Mouse (Mus musculus) midbrain, embryonic 10.5 days (tissue): Measurements from ENCODE around the gene Neu1. TPM values are rescaled to one million over a fixed set of nuclear protein-coding genes. Genes with fewer than 3 reads are reported as not detected.
A peak's percentile ranks its signal among the peaks of the same experiment; 100 is the strongest.
"Not testable (repeated sequence)": the region's sequence is repeated elsewhere in the genome, so short reads cannot be mapped to it uniquely, and the experiment has no call there.

Experiments used
- DNase-seq: peaks from one replicate; pipeline ENCODE4 v3.0.0-alpha.2; 2017; ENCODE audit warnings: low spot score
- H3K27ac ChIP-seq: fragments of 300-500 bp; sonication (generic); replicated peaks from 2 replicates; pipeline ENCODE4 v1.5.1; 2016; ENCODE audit warnings: mild to moderate bottlenecking
- H3K27me3 ChIP-seq: fragments of 300-500 bp; sonication (generic); 2 replicates; pipeline ENCODE4 v1.6.1; 2016; ENCODE audit warnings: low read depth, mild to moderate bottlenecking; ENCODE audit not compliant: poor library complexity, severe bottlenecking
- H3K36me3 ChIP-seq: fragments of 300-500 bp; sonication (generic); 2 replicates; pipeline ENCODE4 v1.6.1; 2016; ENCODE audit warnings: mild to moderate bottlenecking, moderate library complexity
- H3K4me1 ChIP-seq: fragments of 300-500 bp; sonication (generic); 2 replicates; pipeline ENCODE4 v1.6.1; 2016
- H3K4me3 ChIP-seq: fragments of 300-500 bp; sonication (generic); 2 replicates; pipeline ENCODE4 v1.5.1; 2016; ENCODE audit warnings: mild to moderate bottlenecking, moderate library complexity
- H3K9me3 ChIP-seq: fragments of 300-500 bp; sonication (generic); replicated peaks from 2 replicates; pipeline ENCODE4 v1.6.1; 2016; ENCODE audit warnings: mild to moderate bottlenecking
- WGBS: fragments of 180-500 bp; shearing (Covaris S2); methylation state at CpG from one replicate; pipeline ENCODE4 v1.1.7; 2016; 5-methylcytosine and 5-hydroxymethylcytosine counted together
- polyA plus RNA-seq: library from polyadenylated mRNA; unstranded; fragments of >200 nt; fragmentation: Nextera tagmentation; extraction: Ambion mirVana; gene quantifications from 2 replicates; pipeline ENCODE4 v1.2.1, GENCODE M21; 2016

Gene Neu1
- polyA plus RNA-seq, 1 experiment from 2014 or later = 16.1 TPM

DNA sequence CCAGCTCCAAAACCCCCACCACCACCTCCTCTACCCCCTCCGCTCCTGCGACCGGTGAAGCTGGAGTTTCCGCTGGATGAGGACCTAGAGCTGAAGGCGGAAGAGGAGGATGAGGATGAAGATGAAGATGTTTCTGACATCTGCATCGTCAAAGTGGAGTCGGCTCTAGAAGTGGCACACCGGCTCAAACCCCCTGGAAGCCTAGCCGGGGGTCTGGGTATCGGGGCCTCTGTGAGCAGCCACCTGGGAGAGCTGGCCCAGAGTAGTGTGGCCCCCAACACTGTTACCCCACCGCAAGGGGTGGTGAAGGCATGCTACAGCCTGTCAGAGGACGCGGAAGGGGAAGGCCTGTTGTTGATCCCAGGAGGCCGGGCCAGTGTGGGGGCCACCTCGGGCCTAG lies 35.3 kb upstream of the Neu1 start:
- H3K27me3 ChIP-seq = no peaks in the 10 kb centered on the region
- DNase-seq = no peak
- H3K27ac ChIP-seq = peak overlapping the region; percentile 98
- H3K9me3 ChIP-seq = peaks cover 7% of the 10 kb centered on the region; the same call in 1 of the 2 replicates
- H3K36me3 ChIP-seq = peaks cover 20% of the 10 kb centered on the region
- H3K4me1 ChIP-seq = peaks cover 66% of the 10 kb centered on the region
- 94% methylated on average over 15 of the region's 15 CpGs for WGBS
- peak overlapping the region; percentile 100 for H3K4me3 ChIP-seq

DNA sequence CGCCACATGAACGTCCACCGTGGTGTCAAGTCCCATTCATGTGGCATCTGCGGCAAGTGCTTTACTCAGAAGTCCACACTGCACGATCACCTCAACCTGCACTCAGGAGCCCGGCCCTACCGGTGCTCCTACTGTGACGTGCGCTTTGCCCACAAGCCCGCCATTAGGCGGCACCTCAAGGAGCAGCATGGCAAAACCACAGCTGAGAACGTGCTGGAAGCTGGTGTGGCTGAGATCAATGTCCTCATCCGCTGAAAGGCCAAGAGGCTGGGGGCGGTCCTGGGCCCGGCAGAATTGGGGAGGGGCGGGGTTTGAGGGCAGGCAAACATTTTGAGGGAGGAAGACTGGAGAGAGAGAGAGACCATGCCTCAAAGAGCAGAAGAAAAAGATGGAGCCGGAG lies 34.7 kb upstream of the Neu1 start:
- H3K4me3 ChIP-seq = peak overlapping the region; percentile 100
- no peaks in the 10 kb centered on the region for H3K27me3 ChIP-seq
- 87% methylated on average over 17 of the region's 17 CpGs for WGBS
- no peak for DNase-seq
- H3K27ac ChIP-seq = peak overlapping the region; percentile 98
- H3K4me1 ChIP-seq = peaks cover 67% of the 10 kb centered on the region
- H3K9me3 ChIP-seq = peaks cover 7% of the 10 kb centered on the region; the same call in 1 of the 2 replicates
- H3K36me3 ChIP-seq = peaks cover 27% of the 10 kb centered on the region

DNA sequence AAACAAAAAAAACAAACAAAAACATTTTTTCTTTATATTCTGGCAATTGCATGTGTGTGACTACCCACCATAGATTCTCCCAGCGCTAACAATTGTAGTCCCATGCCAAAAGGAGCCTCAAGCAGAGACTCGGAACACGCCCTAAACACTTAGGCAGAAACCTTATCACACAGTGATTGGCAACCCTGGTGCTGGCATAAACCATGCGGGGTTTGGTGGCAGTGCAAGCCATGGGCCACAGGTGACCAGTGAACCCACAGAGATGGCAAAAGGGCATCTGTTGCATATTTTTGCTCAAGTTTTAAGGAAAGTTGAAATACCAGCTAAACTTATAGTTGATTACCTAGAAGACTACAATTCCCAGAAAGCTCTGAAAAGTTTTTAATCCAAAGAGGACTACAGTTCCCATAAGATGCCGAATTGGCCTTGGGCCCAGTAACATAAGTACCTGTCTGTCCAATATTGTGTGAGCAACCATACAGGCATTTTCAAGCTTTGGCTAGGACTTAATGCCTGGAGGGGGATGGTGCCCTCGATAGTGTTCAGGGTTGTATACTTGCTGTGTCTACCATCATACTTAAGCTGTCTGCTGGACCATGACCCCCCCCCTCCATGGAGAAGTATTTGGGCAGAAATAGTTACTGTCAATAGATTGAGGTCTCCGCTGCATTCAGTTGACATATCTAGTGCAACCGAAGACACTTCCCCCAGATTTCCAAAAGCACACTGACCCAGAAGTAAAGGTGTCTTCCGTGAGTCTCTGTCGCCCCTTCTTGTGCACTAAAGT lies 33.5 kb upstream of the Neu1 start:
- no peak for DNase-seq
- peaks cover 37% of the 10 kb centered on the region for H3K36me3 ChIP-seq
- H3K4me3 ChIP-seq = peak overlapping the region; percentile 100
- H3K27me3 ChIP-seq = no peaks in the 10 kb centered on the region
- peaks cover 67% of the 10 kb centered on the region for H3K4me1 ChIP-seq
- peak overlapping the region; percentile 99 for H3K27ac ChIP-seq
- peaks cover 7% of the 10 kb centered on the region; the same call in 1 of the 2 replicates for H3K9me3 ChIP-seq
- WGBS = 27% methylated on average over 10 of the region's 10 CpGs

DNA sequence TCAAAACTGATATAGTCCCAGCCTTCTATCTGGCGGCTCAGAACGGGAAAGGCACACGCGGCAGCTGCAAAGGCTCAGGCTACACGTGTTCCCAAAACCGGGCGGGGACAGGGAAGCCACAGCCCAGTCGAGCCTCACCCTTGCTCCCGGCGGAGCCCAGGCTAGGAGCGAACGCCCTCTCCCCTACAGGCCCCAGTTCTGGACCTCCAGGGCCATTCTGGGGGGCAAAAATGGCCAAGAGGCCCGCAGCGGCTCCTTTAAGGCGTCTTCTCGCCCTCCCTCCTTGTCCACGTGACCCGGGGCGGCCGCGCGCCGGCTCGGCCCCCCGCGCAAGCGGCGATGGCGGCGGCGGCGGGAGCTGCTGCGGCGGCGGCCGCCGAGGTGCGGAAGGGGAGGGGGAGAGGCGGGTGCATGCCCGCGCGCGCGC lies 32.9 kb upstream of the Neu1 start, which contains the start of the genes C2 and Ehmt2:
Gene C2 (minus strand): TSS at position 106 of the 427 bp plus-strand sequence.
Gene Ehmt2 (plus strand): TSS at position 310 of the 427 bp plus-strand sequence.
- peak; percentile 88 for DNase-seq
- H3K4me3 ChIP-seq = peak within 1 kb of the TSS; percentile 100
- peaks cover 64% of the 10 kb centered on the region for H3K4me1 ChIP-seq
- H3K27ac ChIP-seq = peak within 1 kb of the TSS; percentile 99
- H3K27me3 ChIP-seq = no peaks in the 10 kb centered on the region
- H3K9me3 ChIP-seq = peaks cover 7% of the 10 kb centered on the region; the same call in 1 of the 2 replicates
- 0% methylated on average over 15 of the region's 44 CpGs for WGBS
- peaks cover 43% of the 10 kb centered on the region for H3K36me3 ChIP-seq

DNA sequence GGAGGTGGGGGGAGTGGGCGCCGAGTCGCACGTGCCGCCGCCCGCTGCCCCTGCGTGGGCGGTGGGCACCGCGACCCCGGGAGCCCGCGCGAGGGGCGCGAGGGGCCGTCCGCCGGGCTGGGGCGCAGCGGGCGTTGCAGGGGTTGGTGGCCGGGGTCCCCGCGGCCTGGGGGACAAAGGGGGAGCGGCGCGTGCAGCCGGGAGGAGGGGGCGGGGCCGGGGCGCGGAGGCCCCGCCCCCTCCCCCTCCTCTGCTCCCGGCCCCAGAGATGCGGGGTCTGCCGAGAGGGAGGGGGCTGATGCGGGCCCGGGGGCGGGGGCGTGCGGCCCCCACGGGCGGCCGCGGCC lies 32.4 kb upstream of the Neu1 start:
- no peaks in the 10 kb centered on the region for H3K27me3 ChIP-seq
- peak overlapping the region; percentile 99 for H3K27ac ChIP-seq
- H3K36me3 ChIP-seq = peaks cover 49% of the 10 kb centered on the region
- WGBS = 0% methylated on average over 24 of the region's 47 CpGs
- peak overlapping the region; percentile 100 for H3K4me3 ChIP-seq
- DNase-seq = no peak
- peaks cover 7% of the 10 kb centered on the region; the same call in 1 of the 2 replicates for H3K9me3 ChIP-seq
- peaks cover 59% of the 10 kb centered on the region for H3K4me1 ChIP-seq

DNA sequence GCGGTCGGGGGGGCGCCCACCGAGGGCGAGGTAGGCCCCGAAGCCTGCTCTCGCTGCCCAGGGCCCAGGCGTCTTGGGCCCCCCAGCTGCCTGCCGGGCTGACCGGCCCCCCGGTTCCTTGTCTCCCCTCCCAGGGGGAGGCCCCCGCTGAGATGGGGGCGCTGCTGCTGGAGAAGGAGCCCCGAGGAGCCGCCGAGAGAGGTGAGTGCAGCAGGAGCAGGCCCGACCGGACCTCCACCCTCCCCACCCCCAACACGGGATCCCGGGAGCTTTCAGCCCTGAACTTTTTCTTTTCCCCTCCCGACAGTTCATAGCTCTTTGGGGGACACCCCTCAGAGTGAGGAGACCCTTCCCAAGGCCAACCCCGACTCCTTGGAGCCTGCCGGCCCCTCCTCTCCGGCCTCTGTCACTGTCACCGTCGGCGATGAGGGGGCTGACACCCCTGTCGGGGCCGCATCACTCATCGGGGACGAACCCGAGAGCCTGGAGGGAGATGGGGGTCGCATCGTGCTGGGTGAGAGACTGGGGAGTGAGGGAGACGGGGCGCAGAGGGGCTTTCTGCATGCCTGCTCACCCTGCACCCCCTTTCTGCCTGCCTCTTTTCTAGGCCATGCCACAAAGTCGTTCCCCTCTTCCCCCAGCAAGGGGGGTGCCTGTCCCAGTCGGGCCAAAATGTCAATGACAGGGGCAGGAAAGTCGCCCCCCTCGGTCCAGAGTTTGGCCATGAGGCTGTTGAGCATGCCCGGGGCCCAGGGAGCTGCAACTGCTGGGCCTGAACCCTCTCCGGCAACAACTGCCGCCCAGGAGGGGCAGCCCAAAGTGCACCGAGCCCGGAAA lies 31.8 kb upstream of the Neu1 start:
- Histone ChIP-seq H3K27ac (peak overlapping the region; percentile 99), H3K4me3 (peak overlapping the region; percentile 100), H3K36me3 (peaks cover 54% of the 10 kb centered on the region), H3K27me3 (no peaks in the 10 kb centered on the region), H3K9me3 (peaks cover 7% of the 10 kb centered on the region; the same call in 1 of the 2 replicates), H3K4me1 (peaks cover 53% of the 10 kb centered on the region)
- peak; percentile 69 for DNase-seq
- WGBS = under 1% methylated on average over 45 of the region's 45 CpGs

DNA sequence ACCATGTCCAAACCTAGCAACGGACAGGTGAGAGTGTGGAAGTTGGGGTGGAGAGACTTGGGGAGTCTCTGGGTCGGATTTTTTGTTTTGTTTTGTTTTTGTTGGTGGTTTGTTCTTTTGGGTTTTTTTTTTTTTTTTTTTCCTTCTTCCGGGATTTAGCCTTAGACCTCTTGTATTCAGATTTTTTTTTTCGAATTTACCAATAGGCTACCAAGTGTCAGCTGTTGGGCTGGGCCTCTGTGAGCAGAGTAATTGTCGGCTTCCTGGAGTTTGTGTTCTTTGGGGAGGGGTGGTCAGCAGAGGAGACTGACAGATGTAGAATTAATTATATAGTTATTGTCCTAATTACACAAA lies 31.2 kb upstream of the Neu1 start:
- Histone ChIP-seq H3K4me1 (peaks cover 49% of the 10 kb centered on the region), H3K27ac (peak overlapping the region; percentile 99), H3K4me3 (peak overlapping the region; percentile 100), H3K36me3 (peaks cover 60% of the 10 kb centered on the region), H3K9me3 (peaks cover 7% of the 10 kb centered on the region; the same call in 1 of the 2 replicates), H3K27me3 (no peaks in the 10 kb centered on the region)
- DNase-seq = no peak
- WGBS = 6% methylated on average over 5 of the region's 5 CpGs

DNA sequence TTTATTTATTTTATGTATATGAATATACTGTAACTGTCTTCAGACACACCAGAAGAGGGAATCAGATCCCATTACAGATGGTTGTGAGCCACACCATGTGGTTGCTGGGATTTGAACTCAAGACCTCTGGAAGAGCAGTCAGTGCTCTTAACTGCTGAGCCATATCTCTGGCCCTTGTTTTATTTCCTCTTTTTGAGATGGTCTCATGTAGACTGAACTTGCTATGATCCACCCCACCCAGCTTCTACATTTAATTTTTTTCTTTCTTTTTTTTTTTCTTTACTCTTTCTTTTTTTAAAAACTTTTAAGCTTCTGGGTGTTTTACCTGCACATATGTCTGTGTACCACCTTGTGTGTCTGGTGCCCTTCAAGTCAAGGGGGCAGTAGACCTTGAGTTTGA lies 30.2 kb upstream of the Neu1 start:
- H3K27me3 ChIP-seq, H3K9me3 ChIP-seq, H3K27ac ChIP-seq, DNase-seq: not testable (repeated sequence)
- peaks cover 39% of the 10 kb centered on the region for H3K4me1 ChIP-seq
- peaks cover 65% of the 10 kb centered on the region for H3K36me3 ChIP-seq
- H3K4me3 ChIP-seq = peak overlapping the region; percentile 16

DNA sequence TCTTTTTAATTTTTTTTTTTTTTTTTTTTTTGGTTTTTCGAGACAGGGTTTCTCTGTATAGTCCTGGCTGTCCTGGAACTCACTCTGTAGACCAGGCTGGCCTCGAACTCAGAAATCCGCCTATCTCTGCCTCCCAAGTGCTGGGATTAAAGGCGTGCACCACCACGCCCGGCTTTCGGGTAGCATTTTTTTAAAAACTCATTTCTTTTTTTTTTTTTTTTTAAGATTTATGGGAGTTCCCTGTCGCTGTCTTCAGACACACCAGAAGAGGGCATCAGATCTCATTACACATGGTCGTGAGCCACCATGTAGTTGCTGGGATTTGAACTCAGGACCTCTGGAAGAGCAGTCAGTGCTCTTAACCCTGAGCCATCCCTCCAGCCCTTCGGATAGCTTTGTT lies 29.1 kb upstream of the Neu1 start:
- H3K9me3 ChIP-seq, H3K4me3 ChIP-seq, DNase-seq, H3K27ac ChIP-seq, H3K27me3 ChIP-seq: not testable (repeated sequence)
- Histone ChIP-seq H3K4me1 (peaks cover 28% of the 10 kb centered on the region), H3K36me3 (peaks cover 65% of the 10 kb centered on the region)
- 92% methylated on average over 9 of the region's 10 CpGs for WGBS

DNA sequence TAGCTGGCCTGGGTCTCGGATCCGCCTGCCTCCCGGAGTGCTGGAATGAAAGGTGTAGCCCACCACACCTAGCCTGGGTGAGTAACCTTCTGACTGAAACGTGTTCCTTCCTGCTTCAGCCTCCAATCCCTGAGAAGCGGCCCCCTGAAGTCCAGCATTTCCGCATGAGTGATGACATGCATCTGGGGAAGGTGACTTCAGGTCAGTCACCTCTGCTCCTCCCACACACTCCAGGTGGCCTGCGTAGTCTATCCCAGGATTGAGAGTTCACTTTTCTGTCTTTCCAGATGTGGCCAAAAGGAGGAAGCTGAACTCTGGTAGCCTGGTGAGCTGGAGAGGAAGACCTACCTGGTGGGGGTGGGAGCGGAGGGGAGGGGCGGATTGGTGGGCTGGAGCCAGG lies 28.2 kb upstream of the Neu1 start:
- WGBS = 92% methylated on average over 9 of the region's 9 CpGs
- H3K9me3 ChIP-seq = no peaks in the 10 kb centered on the region
- H3K4me1 ChIP-seq = peaks cover 18% of the 10 kb centered on the region
- no peak for DNase-seq
- no peak overlapping the region for H3K27ac ChIP-seq
- no peaks in the 10 kb centered on the region for H3K27me3 ChIP-seq
- peaks cover 74% of the 10 kb centered on the region for H3K36me3 ChIP-seq
- no peak overlapping the region for H3K4me3 ChIP-seq

DNA sequence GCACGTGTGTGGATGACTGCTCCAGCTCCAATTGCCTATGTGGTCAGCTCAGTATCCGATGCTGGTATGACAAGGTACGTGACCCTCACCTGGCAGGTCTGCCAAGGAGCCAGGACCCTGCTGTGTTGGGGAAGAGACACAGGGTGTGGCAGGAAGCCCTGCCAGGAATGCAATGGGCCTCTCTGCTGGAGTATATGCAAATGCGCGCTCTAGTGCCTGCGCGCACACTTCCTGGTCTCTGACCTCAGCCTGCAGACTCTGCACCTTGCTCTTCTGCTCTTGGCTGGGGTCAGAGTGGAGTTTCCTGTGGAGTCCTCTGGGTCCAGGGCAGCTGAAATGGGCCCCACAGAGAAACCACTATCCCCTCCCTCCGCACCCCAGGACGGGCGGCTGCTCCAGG lies 20.1 kb upstream of the Neu1 start:
- no peak for DNase-seq
- Histone ChIP-seq H3K9me3 (no peaks in the 10 kb centered on the region), H3K4me3 (no peak overlapping the region), H3K27ac (no peak overlapping the region), H3K36me3 (peaks cover 84% of the 10 kb centered on the region), H3K27me3 (no peaks in the 10 kb centered on the region), H3K4me1 (peaks cover 17% of the 10 kb centered on the region)
- 93% methylated on average over 10 of the region's 10 CpGs for WGBS

DNA sequence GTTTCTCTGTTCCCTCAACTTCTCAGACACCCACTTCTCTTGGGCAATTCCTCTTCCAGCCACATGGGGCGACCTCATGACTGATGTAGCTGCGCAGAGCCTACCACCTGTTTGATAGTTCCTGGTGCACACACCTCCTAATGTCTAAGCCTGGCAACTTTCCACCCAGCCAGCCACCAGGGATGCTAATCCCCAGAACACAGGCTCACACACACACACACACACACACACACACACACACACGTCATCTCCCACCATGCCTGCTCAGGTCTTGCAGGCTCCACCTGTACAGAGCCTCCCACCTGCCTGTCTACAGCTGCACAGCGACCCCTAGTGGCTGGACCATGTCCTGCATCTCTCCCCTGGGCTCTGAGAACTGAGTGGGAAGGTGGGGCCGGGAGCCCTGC lies 19.1 kb upstream of the Neu1 start:
- WGBS = 49% methylated on average over 5 of the region's 5 CpGs
- Histone ChIP-seq H3K27ac (no peak overlapping the region), H3K36me3 (peaks cover 75% of the 10 kb centered on the region), H3K9me3 (no peaks in the 10 kb centered on the region), H3K27me3 (no peaks in the 10 kb centered on the region), H3K4me1 (peaks cover 17% of the 10 kb centered on the region), H3K4me3 (no peak overlapping the region)
- peak; percentile 67 for DNase-seq
